Mouse (Mus musculus): ENCODE data around the gene Angel1. TPM values are rescaled to one million over a fixed set of nuclear protein-coding genes. Genes with fewer than 3 reads are reported as not detected.
A peak's percentile ranks its signal among the peaks of the same experiment; 100 is the strongest.

Angel1 gene
- polyA plus RNA-seq, 1 experiment from 2014 or later = 8.4 TPM

GRCm38 (mm10) chr12:86692471-86693356 lies 33.5 kb downstream of the Angel1 start:
- H3K4me3 ChIP-seq (ENCODE audit: control insufficient read depth in 1 of 2, insufficient read depth in 1 of 2, low read depth in 1 of 2, low read length in 2 of 2) = no peak overlapping the region
- H3K4me1 ChIP-seq (ENCODE audit: control insufficient read depth in 2 of 2, insufficient read depth in 2 of 2, low read length in 2 of 2) = peaks cover 28 to 32% of the 10 kb centered on the region in 2 experiments; a peak in 3 of 4 replicates
- H3K36me3 ChIP-seq (ENCODE audit: control insufficient read depth, insufficient read depth, low read length) = peaks cover 25% of the 10 kb centered on the region; the same call in 1 of the 2 replicates
- no peak for ATAC-seq (ENCODE audit: insufficient number of reproducible peaks, insufficient read depth, low FRiP score, low read depth)
- H3K9ac ChIP-seq (ENCODE audit: low read length) = no peak overlapping the region; the same call in 1 of the 2 replicates
- WGBS = 52% methylated on average over 5 of the region's 5 CpGs
- peaks cover 5% of the 10 kb centered on the region; the same call in 1 of the 2 replicates for H3K9me3 ChIP-seq (ENCODE audit: control insufficient read depth, low read length)
- no peak overlapping the region for H3K4me2 ChIP-seq (ENCODE audit: low read length)
- H3K27ac ChIP-seq (replicated peaks in 1 of 2; ENCODE audit: control insufficient read depth in 1 of 2, insufficient read depth in 1 of 2, low read depth in 2 of 2, low read length in 2 of 2) = peak overlapping the region in 1 of 2 experiments; percentile 63; a peak in 3 of 4 replicates
- no peaks in the 10 kb centered on the region for H3K27me3 ChIP-seq (ENCODE audit: control insufficient read depth, insufficient read depth, low read length)

GRCm38 (mm10) chr12:86690700-86691485 lies 35.4 kb downstream of the Angel1 start:
- Histone ChIP-seq H3K4me3 (ENCODE audit: control insufficient read depth in 1 of 2, insufficient read depth in 1 of 2, low read depth in 1 of 2, low read length in 2 of 2) (no peak overlapping the region), H3K27me3 (ENCODE audit: control insufficient read depth, insufficient read depth, low read length) (no peaks in the 10 kb centered on the region), H3K4me1 (ENCODE audit: control insufficient read depth in 2 of 2, insufficient read depth in 2 of 2, low read length in 2 of 2) (peaks cover 32% of the 10 kb centered on the region in 2 experiments; a peak in 3 of 4 replicates), H3K9ac (ENCODE audit: low read length) (peak overlapping the region; percentile 9; the same call in 1 of the 2 replicates), H3K9me3 (ENCODE audit: control insufficient read depth, low read length) (no peaks in the 10 kb centered on the region), H3K36me3 (ENCODE audit: control insufficient read depth, insufficient read depth, low read length) (peaks cover 31% of the 10 kb centered on the region), H3K27ac (replicated peaks in 1 of 2; ENCODE audit: control insufficient read depth in 1 of 2, insufficient read depth in 1 of 2, low read depth in 2 of 2, low read length in 2 of 2) (peak overlapping the region; percentile 11 to 32; a peak in 3 of 4 replicates), H3K4me2 (ENCODE audit: low read length) (no peak overlapping the region)
- WGBS = 61% methylated on average over 12 of the region's 12 CpGs
- no peak for ATAC-seq (ENCODE audit: insufficient number of reproducible peaks, insufficient read depth, low FRiP score, low read depth)

- 97% methylated on average over 27 of the region's 27 CpGs for WGBS
- Histone ChIP-seq H3K27me3 (ENCODE audit: control insufficient read depth, insufficient read depth, low read length) (no peaks in the 10 kb centered on the region), H3K4me3 (ENCODE audit: control insufficient read depth in 1 of 2, insufficient read depth in 1 of 2, low read depth in 1 of 2, low read length in 2 of 2) (no peak overlapping the region), H3K9me3 (ENCODE audit: control insufficient read depth, low read length) (no peaks in the 10 kb centered on the region), H3K4me1 (ENCODE audit: control insufficient read depth in 2 of 2, insufficient read depth in 2 of 2, low read length in 2 of 2) (peaks cover 22 to 30% of the 10 kb centered on the region in 2 experiments; a peak in 3 of 4 replicates), H3K36me3 (ENCODE audit: control insufficient read depth, insufficient read depth, low read length) (peaks cover 27% of the 10 kb centered on the region), H3K4me2 (ENCODE audit: low read length) (no peak overlapping the region), H3K27ac (replicated peaks in 1 of 2; ENCODE audit: control insufficient read depth in 1 of 2, insufficient read depth in 1 of 2, low read depth in 2 of 2, low read length in 2 of 2) (no peak overlapping the region), H3K9ac (ENCODE audit: low read length) (no peak overlapping the region)
- ATAC-seq (ENCODE audit: insufficient number of reproducible peaks, insufficient read depth, low FRiP score, low read depth) = no peak
Measured at GRCm38 (mm10) chr12:86688917-86689316, 37.3 kb downstream of the Angel1 start.

GRCm38 (mm10) chr12:86687971-86688573 lies 38.2 kb downstream of the Angel1 start:
- peak; percentile 34; the same call in 1 of the 2 replicates for ATAC-seq (ENCODE audit: insufficient number of reproducible peaks, insufficient read depth, low FRiP score, low read depth)
- H3K27ac ChIP-seq (replicated peaks in 1 of 2; ENCODE audit: control insufficient read depth in 1 of 2, insufficient read depth in 1 of 2, low read depth in 2 of 2, low read length in 2 of 2) = peak overlapping the region in 1 of 2 experiments; percentile 55; a peak in 3 of 4 replicates
- peaks cover 27% of the 10 kb centered on the region for H3K36me3 ChIP-seq (ENCODE audit: control insufficient read depth, insufficient read depth, low read length)
- no peak overlapping the region for H3K4me2 ChIP-seq (ENCODE audit: low read length)
- peaks cover 19 to 28% of the 10 kb centered on the region in 2 experiments; a peak in 3 of 4 replicates for H3K4me1 ChIP-seq (ENCODE audit: control insufficient read depth in 2 of 2, insufficient read depth in 2 of 2, low read length in 2 of 2)
- H3K9ac ChIP-seq (ENCODE audit: low read length) = no peak overlapping the region
- no peaks in the 10 kb centered on the region for H3K27me3 ChIP-seq (ENCODE audit: control insufficient read depth, insufficient read depth, low read length)
- no peaks in the 10 kb centered on the region for H3K9me3 ChIP-seq (ENCODE audit: control insufficient read depth, low read length)
- 67% methylated on average over 4 of the region's 4 CpGs for WGBS
- no peak overlapping the region for H3K4me3 ChIP-seq (ENCODE audit: control insufficient read depth in 1 of 2, insufficient read depth in 1 of 2, low read depth in 1 of 2, low read length in 2 of 2)

GRCm38 (mm10) chr12:86687445-86687955 lies 38.8 kb downstream of the Angel1 start:
- H3K4me1 ChIP-seq (ENCODE audit: control insufficient read depth in 2 of 2, insufficient read depth in 2 of 2, low read length in 2 of 2) = peaks cover 13 to 24% of the 10 kb centered on the region in 2 experiments; a peak in 3 of 4 replicates
- peak overlapping the region; percentile 52 to 55; a peak in 3 of 4 replicates for H3K27ac ChIP-seq (replicated peaks in 1 of 2; ENCODE audit: control insufficient read depth in 1 of 2, insufficient read depth in 1 of 2, low read depth in 2 of 2, low read length in 2 of 2)
- H3K4me2 ChIP-seq (ENCODE audit: low read length) = no peak overlapping the region
- no peaks in the 10 kb centered on the region for H3K27me3 ChIP-seq (ENCODE audit: control insufficient read depth, insufficient read depth, low read length)
- no peak overlapping the region for H3K9ac ChIP-seq (ENCODE audit: low read length)
- no peak overlapping the region for H3K4me3 ChIP-seq (ENCODE audit: control insufficient read depth in 1 of 2, insufficient read depth in 1 of 2, low read depth in 1 of 2, low read length in 2 of 2)
- no peaks in the 10 kb centered on the region for H3K9me3 ChIP-seq (ENCODE audit: control insufficient read depth, low read length)
- H3K36me3 ChIP-seq (ENCODE audit: control insufficient read depth, insufficient read depth, low read length) = peaks cover 33% of the 10 kb centered on the region
- no peak for ATAC-seq (ENCODE audit: insufficient number of reproducible peaks, insufficient read depth, low FRiP score, low read depth)
- WGBS = 67% methylated on average over 4 of the region's 4 CpGs

GRCm38 (mm10) chr12:86686551-86687330 lies 39.5 kb downstream of the Angel1 start:
- no peaks in the 10 kb centered on the region for H3K27me3 ChIP-seq (ENCODE audit: control insufficient read depth, insufficient read depth, low read length)
- H3K4me2 ChIP-seq (ENCODE audit: low read length) = no peak overlapping the region
- 59% methylated on average over 11 of the region's 13 CpGs for WGBS
- ATAC-seq (ENCODE audit: insufficient number of reproducible peaks, insufficient read depth, low FRiP score, low read depth) = no peak
- H3K36me3 ChIP-seq (ENCODE audit: control insufficient read depth, insufficient read depth, low read length) = peaks cover 30% of the 10 kb centered on the region
- peaks cover 13 to 18% of the 10 kb centered on the region in 2 experiments; a peak in 3 of 4 replicates for H3K4me1 ChIP-seq (ENCODE audit: control insufficient read depth in 2 of 2, insufficient read depth in 2 of 2, low read length in 2 of 2)
- no peak overlapping the region for H3K9ac ChIP-seq (ENCODE audit: low read length)
- no peak overlapping the region for H3K4me3 ChIP-seq (ENCODE audit: control insufficient read depth in 1 of 2, insufficient read depth in 1 of 2, low read depth in 1 of 2, low read length in 2 of 2)
- no peaks in the 10 kb centered on the region for H3K9me3 ChIP-seq (ENCODE audit: control insufficient read depth, low read length)
- H3K27ac ChIP-seq (replicated peaks in 1 of 2; ENCODE audit: control insufficient read depth in 1 of 2, insufficient read depth in 1 of 2, low read depth in 2 of 2, low read length in 2 of 2) = peak overlapping the region; percentile 15 to 55; a peak in 3 of 4 replicates

Data from heart, embryonic 14.5 days (tissue).